Mouse (Mus musculus): ENCODE results near the gene Ubr4. TPM values are rescaled to one million over a fixed set of nuclear protein-coding genes. Genes with fewer than 3 reads are reported as not detected.
"Not testable (repeated sequence)": the region's sequence is repeated elsewhere in the genome, so short reads cannot be mapped to it uniquely, and the experiment has no call there.

Gene Ubr4
- polyA plus RNA-seq, 1 experiment from 2014 or later = 80.6 TPM

DNA sequence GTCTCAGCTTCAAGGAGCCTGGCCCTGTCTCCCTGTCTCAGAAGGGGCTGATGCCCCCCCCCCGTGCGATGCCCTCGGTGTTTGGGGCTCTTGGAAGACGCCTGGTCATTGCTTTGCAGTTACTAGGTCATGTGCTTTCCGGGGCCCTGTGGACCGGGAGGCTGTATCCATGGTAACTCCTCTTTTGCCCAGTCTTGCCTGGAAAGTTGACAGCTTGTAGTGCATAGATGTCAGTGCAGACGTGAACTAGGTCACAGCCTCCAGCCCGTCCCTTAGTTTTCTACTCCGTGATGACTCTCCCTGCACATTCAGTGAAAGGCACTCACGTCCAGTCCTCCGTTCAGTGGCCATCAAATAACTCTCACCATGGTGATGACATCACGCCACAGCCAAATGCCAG lies 174.1 kb downstream of the Ubr4 start:
- 65% methylated on average over 12 of the region's 12 CpGs for WGBS
- no peak overlapping the region for H3K4me3 ChIP-seq
- H3K27ac ChIP-seq (replicated peaks) = no peak overlapping the region
- no peaks in the 10 kb centered on the region for H3K36me3 ChIP-seq
- ATAC-seq (ENCODE audit: low FRiP score, low read depth) = no peak
- no peaks in the 10 kb centered on the region for H3K9me3 ChIP-seq
- no peaks in the 10 kb centered on the region for H3K4me1 ChIP-seq
- H3K4me2 ChIP-seq (replicated peaks) = no peak overlapping the region
- H3K27me3 ChIP-seq = no peaks in the 10 kb centered on the region
- H3K9ac ChIP-seq (replicated peaks) = no peak overlapping the region

DNA sequence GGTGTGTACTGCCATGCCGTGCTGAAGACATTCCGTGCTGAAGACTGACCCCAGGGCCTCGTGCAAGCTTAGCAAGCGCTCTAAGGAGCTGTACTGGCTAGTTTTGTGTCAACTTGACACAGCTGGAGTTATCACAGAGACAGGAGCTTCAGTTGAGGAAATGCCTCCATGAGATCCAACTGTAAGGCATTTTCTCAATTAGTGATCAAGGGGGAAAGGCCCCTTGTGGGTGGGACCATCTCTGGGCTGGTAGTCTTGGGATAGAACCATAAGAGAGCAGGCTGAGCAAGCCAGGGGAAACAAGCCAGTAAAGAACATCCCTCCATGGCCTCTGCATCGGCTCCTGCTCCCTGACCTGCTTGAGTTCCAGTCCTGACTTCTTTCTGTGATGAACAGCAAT lies 177.8 kb downstream of the Ubr4 start, which contains the start of gene Iffo2:
Gene Iffo2 (plus strand): TSS at position 301 of the 400 bp plus-strand sequence.
- ATAC-seq (ENCODE audit: low FRiP score, low read depth); H3K27ac ChIP-seq (replicated peaks); H3K9ac ChIP-seq (replicated peaks); H3K36me3 ChIP-seq; H3K27me3 ChIP-seq; H3K9me3 ChIP-seq; H3K4me3 ChIP-seq; H3K4me2 ChIP-seq (replicated peaks); H3K4me1 ChIP-seq: not testable (repeated sequence)
- WGBS = 89% methylated on average over 5 of the region's 5 CpGs

DNA sequence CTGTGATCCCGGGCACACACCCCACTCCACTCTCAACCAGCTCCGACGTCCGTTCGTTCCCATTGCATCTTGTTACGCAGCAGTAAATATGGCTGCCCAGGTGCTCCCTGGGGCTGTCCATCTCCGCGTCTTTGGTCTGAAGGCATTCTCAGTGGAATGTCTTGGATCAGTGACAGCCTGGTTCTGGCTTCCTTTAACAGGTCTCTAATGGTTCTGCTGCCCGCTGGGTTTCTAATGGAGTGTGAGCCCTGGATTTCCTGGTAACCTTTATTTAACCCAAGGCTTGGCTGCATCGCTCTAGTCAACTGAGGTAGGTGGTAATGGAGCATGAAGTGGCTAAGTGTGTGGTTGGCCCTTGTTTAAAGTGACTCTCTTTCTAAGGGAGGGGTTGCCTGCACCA lies 179.7 kb downstream of the Ubr4 start:
- Histone ChIP-seq H3K27ac (replicated peaks) (no peak overlapping the region), H3K4me3 (no peak overlapping the region), H3K9me3 (no peaks in the 10 kb centered on the region), H3K4me2 (replicated peaks) (no peak overlapping the region), H3K27me3 (no peaks in the 10 kb centered on the region), H3K36me3 (no peaks in the 10 kb centered on the region), H3K4me1 (peaks cover 9% of the 10 kb centered on the region), H3K9ac (replicated peaks) (no peak overlapping the region)
- ATAC-seq (ENCODE audit: low FRiP score, low read depth) = no peak
- 91% methylated on average over 10 of the region's 10 CpGs for WGBS

DNA sequence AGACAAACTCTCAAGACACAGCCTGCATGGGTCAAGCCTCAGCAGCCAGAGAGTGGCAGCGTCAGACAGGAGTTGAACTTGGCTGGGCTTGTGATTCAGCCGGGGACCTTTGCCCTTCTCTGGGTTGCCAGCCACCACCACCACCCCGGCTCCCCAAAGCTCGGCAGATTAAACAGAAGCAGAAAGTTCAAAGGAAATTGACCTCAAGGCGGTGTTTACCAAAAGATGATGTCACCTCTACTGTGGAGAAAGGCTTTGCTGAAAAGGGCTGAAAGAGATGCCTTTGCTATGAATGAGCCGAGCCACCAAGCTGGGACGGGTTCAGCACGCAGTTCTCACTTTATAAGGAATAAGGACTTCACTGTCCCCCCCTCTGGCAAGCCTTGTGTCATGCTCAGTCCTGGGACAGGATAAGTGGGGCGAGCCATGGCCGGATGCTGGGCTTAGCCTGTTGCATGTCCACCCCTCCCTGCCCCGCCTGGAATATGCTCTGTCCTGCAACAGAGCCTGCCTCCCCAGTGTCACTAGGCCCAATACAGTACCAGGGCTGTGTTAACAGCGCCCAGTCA lies 182.8 kb downstream of the Ubr4 start:
- Histone ChIP-seq H3K27me3 (no peaks in the 10 kb centered on the region), H3K4me1 (peaks cover 9% of the 10 kb centered on the region), H3K27ac (replicated peaks) (no peak overlapping the region), H3K4me3 (no peak overlapping the region), H3K9ac (replicated peaks) (no peak overlapping the region), H3K9me3 (no peaks in the 10 kb centered on the region), H3K36me3 (no peaks in the 10 kb centered on the region), H3K4me2 (replicated peaks) (no peak overlapping the region)
- no peak for ATAC-seq (ENCODE audit: low FRiP score, low read depth)
- 20% methylated on average over 12 of the region's 12 CpGs for WGBS

DNA sequence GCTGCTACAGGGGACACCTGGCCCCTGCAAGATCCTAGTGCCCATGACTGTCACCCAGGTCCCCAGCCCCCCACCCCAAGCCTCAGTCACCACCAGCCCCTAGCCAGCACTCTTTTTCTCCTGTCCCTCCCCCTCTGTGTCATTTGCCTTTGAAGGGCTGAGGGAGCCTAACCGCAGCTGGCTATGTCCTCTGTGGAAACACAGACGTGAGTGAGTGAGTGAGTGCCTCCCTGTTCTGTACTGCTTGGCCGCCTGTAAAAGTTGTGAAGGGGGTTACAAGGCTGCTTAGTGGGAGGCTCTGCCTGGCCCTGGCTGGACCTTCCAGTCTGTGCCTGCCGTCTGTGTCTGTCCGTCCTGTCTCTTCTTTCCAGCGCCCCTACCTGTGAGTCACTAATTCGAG lies 183.3 kb downstream of the Ubr4 start:
- no peak for ATAC-seq (ENCODE audit: low FRiP score, low read depth)
- Histone ChIP-seq H3K9ac (replicated peaks) (no peak overlapping the region), H3K4me2 (replicated peaks) (no peak overlapping the region), H3K36me3 (no peaks in the 10 kb centered on the region), H3K9me3 (no peaks in the 10 kb centered on the region), H3K27me3 (no peaks in the 10 kb centered on the region), H3K4me3 (no peak overlapping the region), H3K4me1 (peaks cover 9% of the 10 kb centered on the region), H3K27ac (replicated peaks) (no peak overlapping the region)
- WGBS = 46% methylated on average over 7 of the region's 7 CpGs

DNA sequence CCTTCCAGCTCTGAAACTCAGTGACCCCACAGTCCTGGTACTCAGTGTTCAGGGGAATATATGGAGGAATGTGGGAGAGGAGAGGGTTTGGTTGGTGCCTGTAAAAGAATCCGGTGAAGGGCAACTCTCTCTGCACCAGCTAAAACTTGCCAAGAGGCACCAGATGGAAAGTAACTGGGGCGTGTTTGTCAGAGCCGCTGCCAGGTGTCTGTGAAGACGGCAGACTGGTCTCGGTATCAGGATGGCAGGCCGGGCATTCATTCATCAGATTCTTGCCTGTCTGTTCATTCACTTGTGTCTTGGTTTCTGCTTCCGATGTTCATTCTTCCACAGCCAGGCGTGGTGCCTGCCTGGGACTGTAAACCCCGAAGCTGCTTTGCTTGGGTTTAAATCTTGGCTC lies 184.3 kb downstream of the Ubr4 start:
- no peaks in the 10 kb centered on the region for H3K36me3 ChIP-seq
- H3K4me1 ChIP-seq = peaks cover 9% of the 10 kb centered on the region
- H3K4me3 ChIP-seq = no peak overlapping the region
- 93% methylated on average over 9 of the region's 9 CpGs for WGBS
- no peaks in the 10 kb centered on the region for H3K27me3 ChIP-seq
- no peak overlapping the region for H3K4me2 ChIP-seq (replicated peaks)
- no peaks in the 10 kb centered on the region for H3K9me3 ChIP-seq
- no peak for ATAC-seq (ENCODE audit: low FRiP score, low read depth)
- no peak overlapping the region for H3K27ac ChIP-seq (replicated peaks)
- no peak overlapping the region for H3K9ac ChIP-seq (replicated peaks)

Small RNAs within 50 kb of the gene (microRNA-seq; reads per million reads assigned to microRNA genes)
- gene Gm24245 (2.1 reads per million), gene Gm25732 (not detected)

Other genes with a start within 250 kb of the Ubr4 start
- gene Minos1, start 221.5 kb upstream of the Ubr4 start, polyA plus RNA-seq (2016; fragmentation: Nextera tagmentation; extraction: Ambion mirVana) = 382 and 402 TPM in 2 replicates
- 312 and 337 TPM in 2 replicates for gene Capzb, start 159.7 kb upstream of the Ubr4 start, polyA plus RNA-seq (2016; fragmentation: Nextera tagmentation; extraction: Ambion mirVana)
- 13.5 and 14.1 TPM in 2 replicates for gene Pqlc2, start 41.9 kb upstream of the Ubr4 start, polyA plus RNA-seq (2016; fragmentation: Nextera tagmentation; extraction: Ambion mirVana)
- 74.4 and 81.2 TPM in 2 replicates for gene Akr7a5, start 41.9 kb upstream of the Ubr4 start, polyA plus RNA-seq (2016; fragmentation: Nextera tagmentation; extraction: Ambion mirVana)
- 106 TPM in 2 replicates for gene Mrto4, start within 50 bp of the Ubr4 start, polyA plus RNA-seq (2016; fragmentation: Nextera tagmentation; extraction: Ambion mirVana)
- gene Emc1, start within 50 bp of the Ubr4 start, polyA plus RNA-seq (2016; fragmentation: Nextera tagmentation; extraction: Ambion mirVana) = 39.0 and 42.0 TPM in 2 replicates
- gene Iffo2, start 177.9 kb downstream of the Ubr4 start, polyA plus RNA-seq (2016; fragmentation: Nextera tagmentation; extraction: Ambion mirVana) = 4.2 TPM in 2 replicates